Mouse (Mus musculus) lung, embryonic 15.5 days (tissue): ENCODE results near the gene Tnxb. TPM values are rescaled to one million over a fixed set of nuclear protein-coding genes. Genes with fewer than 3 reads are reported as not detected.

Source experiments
- ATAC-seq: fragments of 200-750 bp; cut with Nextera tagmentation; 2 replicates; pipeline ENCODE4 v1.8.0; 2017; ENCODE audit warnings: moderate number of reproducible peaks, borderline replicate concordance; ENCODE audit not compliant: low FRiP score, low TSS enrichment; ENCODE audit errors: extremely low read depth
- H3K27ac ChIP-seq: fragments of 300-500 bp; sonication (generic); 2 replicates; pipeline ENCODE4 v1.5.1; 2015; ENCODE audit warnings: moderate library complexity, mild to moderate bottlenecking, inconsistent platforms
- H3K27me3 ChIP-seq: fragments of 300-500 bp; sonication (generic); 2 replicates; pipeline ENCODE4 v1.6.1; 2015; ENCODE audit warnings: inconsistent platforms
- H3K36me3 ChIP-seq: fragments of 300-500 bp; sonication (generic); 2 replicates; pipeline ENCODE4 v1.6.1; 2015; ENCODE audit warnings: inconsistent platforms
- H3K4me1 ChIP-seq: fragments of 300-500 bp; sonication (generic); 2 replicates; pipeline ENCODE4 v1.6.1; 2015; ENCODE audit warnings: inconsistent platforms
- H3K4me2 ChIP-seq: fragments of 300-500 bp; sonication (generic); 2 replicates; pipeline ENCODE4 v1.6.1; 2015; ENCODE audit warnings: inconsistent platforms, mild to moderate bottlenecking, moderate library complexity
- H3K4me3 ChIP-seq: fragments of 300-500 bp; sonication (generic); 2 replicates; pipeline ENCODE4 v1.5.1; 2015; ENCODE audit warnings: mild to moderate bottlenecking, inconsistent platforms
- H3K9ac ChIP-seq: fragments of 300-500 bp; sonication (generic); 2 replicates; pipeline ENCODE4 v1.6.1; 2015; ENCODE audit warnings: inconsistent platforms
- H3K9me3 ChIP-seq: fragments of 300-500 bp; sonication (generic); 2 replicates; pipeline ENCODE4 v1.6.1; 2016; ENCODE audit warnings: inconsistent platforms
- WGBS: fragments of 180-500 bp; shearing (Covaris S2); methylation state at CpG from one replicate; pipeline ENCODE4 v1.1.7; 2015; 5-methylcytosine and 5-hydroxymethylcytosine counted together
- polyA plus RNA-seq: library from polyadenylated mRNA; unstranded; fragments of >200 nt; fragmentation: Nextera tagmentation; extraction: Ambion mirVana; gene quantifications from 2 replicates; pipeline ENCODE4 v1.2.1, GENCODE M21; 2015

Tnxb gene
- polyA plus RNA-seq, 1 experiment from 2014 or later: 0.77 TPM

GRCm38 (mm10) chr17:34644608-34645007 is 25.7 kb upstream of the Tnxb start, which contains the start of gene Fkbpl:
Gene Fkbpl (plus strand): TSS chr17:34644764.
- H3K4me3 ChIP-seq: peak within 1 kb of the TSS; percentile 59
- no peaks in the 10 kb centered on the region; the same call in 1 of the 2 replicates for H3K27me3 ChIP-seq
- H3K36me3 ChIP-seq: peaks cover 10% of the 10 kb centered on the region
- peak within 1 kb of the TSS; percentile 66 for H3K4me2 ChIP-seq
- ATAC-seq: peak; percentile 81
- H3K4me1 ChIP-seq: peaks cover 36% of the 10 kb centered on the region
- H3K27ac ChIP-seq: peak within 1 kb of the TSS; percentile 65
- peak within 1 kb of the TSS; percentile 57 for H3K9ac ChIP-seq
- under 1% methylated on average over 16 of the region's 16 CpGs for WGBS
- H3K9me3 ChIP-seq: no peaks in the 10 kb centered on the region

- no peaks in the 10 kb centered on the region for H3K9me3 ChIP-seq
- H3K4me2 ChIP-seq: peak overlapping the region; percentile 66
- peak overlapping the region; percentile 57; the same call in 1 of the 2 replicates for H3K9ac ChIP-seq
- peaks cover 36% of the 10 kb centered on the region for H3K4me1 ChIP-seq
- H3K36me3 ChIP-seq: peaks cover 16% of the 10 kb centered on the region
- no peak for ATAC-seq
- H3K27ac ChIP-seq: peak overlapping the region; percentile 65; the same call in 1 of the 2 replicates
- peak overlapping the region; percentile 59 for H3K4me3 ChIP-seq
- H3K27me3 ChIP-seq: no peaks in the 10 kb centered on the region; the same call in 1 of the 2 replicates
- 36% methylated on average over 10 of the region's 10 CpGs for WGBS
Measured at GRCm38 (mm10) chr17:34645256-34645829, 25.0 kb upstream of the Tnxb start.

GRCm38 (mm10) chr17:34645831-34646511 is 24.4 kb upstream of the Tnxb start:
- H3K9me3 ChIP-seq: no peaks in the 10 kb centered on the region
- ATAC-seq: no peak
- no peaks in the 10 kb centered on the region for H3K27me3 ChIP-seq
- peaks cover 32% of the 10 kb centered on the region for H3K4me1 ChIP-seq
- no peak overlapping the region for H3K9ac ChIP-seq
- H3K4me3 ChIP-seq: peak overlapping the region; percentile 97
- H3K36me3 ChIP-seq: peaks cover 22% of the 10 kb centered on the region
- H3K4me2 ChIP-seq: peak overlapping the region; percentile 66
- peak overlapping the region; percentile 2 for H3K27ac ChIP-seq
- WGBS: 78% methylated on average over 30 of the region's 30 CpGs

- Histone ChIP-seq H3K36me3 (peaks cover 32% of the 10 kb centered on the region), H3K27me3 (no peaks in the 10 kb centered on the region), H3K4me2 (peak within 1 kb of the TSS; percentile 91), H3K4me1 (peaks cover 28% of the 10 kb centered on the region), H3K9ac (peak within 1 kb of the TSS; percentile 84), H3K27ac (peak within 1 kb of the TSS; percentile 66), H3K9me3 (no peaks in the 10 kb centered on the region), H3K4me3 (peak within 1 kb of the TSS; percentile 97)
- WGBS: 1% methylated on average over 66 of the region's 66 CpGs
- ATAC-seq: peak; percentile 96
Measured at GRCm38 (mm10) chr17:34646906-34647787, 23.2 kb upstream of the Tnxb start, which contains the start of gene Atf6b. Gene Atf6b (plus strand): TSS chr17:34647146.

- ATAC-seq: no peak
- H3K9me3 ChIP-seq: no peaks in the 10 kb centered on the region
- H3K9ac ChIP-seq: peak overlapping the region; percentile 84; the same call in 1 of the 2 replicates
- WGBS: 76% methylated on average over 16 of the region's 16 CpGs
- peaks cover 28% of the 10 kb centered on the region for H3K4me1 ChIP-seq
- no peaks in the 10 kb centered on the region for H3K27me3 ChIP-seq
- H3K27ac ChIP-seq: no peak overlapping the region
- peak overlapping the region; percentile 97 for H3K4me3 ChIP-seq
- peak overlapping the region; percentile 91 for H3K4me2 ChIP-seq
- H3K36me3 ChIP-seq: peaks cover 43% of the 10 kb centered on the region
Measured at GRCm38 (mm10) chr17:34648141-34648890, 22.0 kb upstream of the Tnxb start.

GRCm38 (mm10) chr17:34649106-34649864 is 21.1 kb upstream of the Tnxb start:
- peaks cover 48% of the 10 kb centered on the region for H3K36me3 ChIP-seq
- H3K4me2 ChIP-seq: no peak overlapping the region
- no peak overlapping the region for H3K27ac ChIP-seq
- H3K9ac ChIP-seq: no peak overlapping the region
- H3K4me1 ChIP-seq: peaks cover 31% of the 10 kb centered on the region
- no peak for ATAC-seq
- no peaks in the 10 kb centered on the region for H3K9me3 ChIP-seq
- H3K27me3 ChIP-seq: no peaks in the 10 kb centered on the region
- no peak overlapping the region for H3K4me3 ChIP-seq
- 89% methylated on average over 18 of the region's 18 CpGs for WGBS

- 86% methylated on average over 14 of the region's 14 CpGs for WGBS
- Histone ChIP-seq H3K4me3 (no peak overlapping the region), H3K36me3 (peaks cover 46% of the 10 kb centered on the region), H3K9ac (no peak overlapping the region), H3K27ac (no peak overlapping the region), H3K27me3 (no peaks in the 10 kb centered on the region), H3K4me1 (peaks cover 39% of the 10 kb centered on the region), H3K4me2 (no peak overlapping the region), H3K9me3 (no peaks in the 10 kb centered on the region)
- ATAC-seq: no peak
Measured at GRCm38 (mm10) chr17:34650781-34651180, 19.6 kb upstream of the Tnxb start.

GRCm38 (mm10) chr17:34651507-34652221 is 18.7 kb upstream of the Tnxb start:
- H3K4me3 ChIP-seq: no peak overlapping the region
- no peak overlapping the region for H3K27ac ChIP-seq
- no peak overlapping the region for H3K4me2 ChIP-seq
- peaks cover 45% of the 10 kb centered on the region for H3K36me3 ChIP-seq
- H3K9me3 ChIP-seq: no peaks in the 10 kb centered on the region
- WGBS: 49% methylated on average over 19 of the region's 19 CpGs
- peaks cover 38% of the 10 kb centered on the region for H3K4me1 ChIP-seq
- no peak overlapping the region for H3K9ac ChIP-seq
- no peaks in the 10 kb centered on the region for H3K27me3 ChIP-seq
- no peak for ATAC-seq

GRCm38 (mm10) chr17:34652546-34652945 is 17.8 kb upstream of the Tnxb start:
- H3K9me3 ChIP-seq: no peaks in the 10 kb centered on the region
- H3K4me2 ChIP-seq: no peak overlapping the region
- H3K36me3 ChIP-seq: peaks cover 45% of the 10 kb centered on the region
- H3K4me3 ChIP-seq: no peak overlapping the region
- no peak for ATAC-seq
- H3K4me1 ChIP-seq: peaks cover 37% of the 10 kb centered on the region
- H3K27me3 ChIP-seq: no peaks in the 10 kb centered on the region
- no peak overlapping the region for H3K9ac ChIP-seq
- 87% methylated on average over 10 of the region's 10 CpGs for WGBS
- no peak overlapping the region for H3K27ac ChIP-seq

GRCm38 (mm10) chr17:34652985-34653384 is 17.4 kb upstream of the Tnxb start:
- no peak overlapping the region for H3K9ac ChIP-seq
- H3K4me2 ChIP-seq: no peak overlapping the region
- ATAC-seq: no peak
- H3K27me3 ChIP-seq: no peaks in the 10 kb centered on the region; the same call in 1 of the 2 replicates
- no peaks in the 10 kb centered on the region for H3K9me3 ChIP-seq
- H3K36me3 ChIP-seq: peaks cover 45% of the 10 kb centered on the region
- H3K27ac ChIP-seq: no peak overlapping the region
- WGBS: 90% methylated on average over 8 of the region's 8 CpGs
- peaks cover 33% of the 10 kb centered on the region for H3K4me1 ChIP-seq
- no peak overlapping the region for H3K4me3 ChIP-seq
